19 mouse cellular contexts compared by ENCODE assay signal in genomic region chr3:146849360-146849759, GRCm38 (mm10). TPM values are rescaled to one million over a fixed set of nuclear protein-coding genes. Genes with fewer than 3 reads are reported as not detected.
DNase-seq lines count a peak whose midpoint lies in the region; TF ChIP-seq lines count a peak whose summit lies in the region.
"Had no signal": no experiment of that assay in that cellular context is flagged by ENCODE, and none has a peak within 500 bp of the region (broad histone marks: within the 10 kb centered on the region; RNA-seq: fewer than 3 reads in every experiment).

No protein-coding gene starts in this region.

- H3K27me3 ChIP-seq in CH12.LX (replicated peaks): no peaks in the 10 kb centered on the region
- H3K27me3 ChIP-seq: Patski had no signal

- no peak for TF ChIP-seq CTCF in CH12.LX (conservative IDR thresholded peaks at IDR 0.05 in 1 of 2, IDR thresholded peaks at IDR 0.05 in 1 of 2; ENCODE audit: low read depth in 2 of 2, low read length in 2 of 2)

- in situ Hi-C loops in CH12.LX (cut with MboI; ENCODE audit: low pct_ligation_motif_present, low pct_unique_long_range_greater_than_20kb, low sequenced_read_pairs): no loop called here

- TF ChIP-seq RAD21 in CH12.LX (IDR thresholded peaks at IDR 0.05; ENCODE audit: low read depth, low read length): no peak

- H3K4me2 ChIP-seq in CH12.LX (ENCODE audit: insufficient read depth, low read depth, poor library complexity, severe bottlenecking): no peak overlapping the region

- peaks cover 11 to 13% of the 10 kb centered on the region in 2 experiments; a peak in 3 of 4 replicates for H3K4me1 ChIP-seq in CH12.LX (ENCODE audit: control insufficient read depth in 1 of 2, insufficient read depth in 2 of 2)

- no peaks in the 10 kb centered on the region for H3K9me3 ChIP-seq in CH12.LX (replicated peaks; ENCODE audit: low read length)
- H3K9me3 ChIP-seq: G1E had no signal

- no peaks in the 10 kb centered on the region for H3K79me2 ChIP-seq in CH12.LX (replicated peaks; ENCODE audit: control insufficient read depth, extremely low read depth, insufficient read depth, poor library complexity, severe bottlenecking)

- peak; percentile 46 for DNase-seq in CH12.LX (ENCODE audit: extremely low read depth)
- DNase-seq in kidney, postnatal 25 days: no peak
- DNase-seq: adrenal gland, adult 2 months; adrenal gland, adult 8-10 months; adrenal gland, postnatal 10 days; adrenal gland, postnatal 14 days; adrenal gland, postnatal 25 days; adrenal gland, postnatal 36 days; B cell, adult 2 months; cerebellum, adult 11 months; cerebellum, adult 11-12 months; cerebellum, adult 18-20 months; cerebellum, adult 2 months; cerebellum, adult 8-10 months had no signal

- H3K36me3 ChIP-seq in CH12.LX (replicated peaks in 1 of 2; ENCODE audit: control insufficient read depth in 1 of 2, insufficient read depth in 1 of 2, low read length in 1 of 2): no peaks in the 10 kb centered on the region
- H3K36me3 ChIP-seq: G1E had no signal

- dilution Hi-C loops in CH12.LX (cut with MboI; ENCODE audit: extremely low pct_ligation_motif_present, extremely low pct_unique_long_range_greater_than_20kb, low sequenced_read_pairs): no loop called here

- no peak overlapping the region for H3K9ac ChIP-seq in CH12.LX (ENCODE audit: insufficient read depth, low read depth)

- no peak overlapping the region for H3K4me3 ChIP-seq in CH12.LX (replicated peaks in 1 of 3; ENCODE audit: low read depth in 2 of 3, low read length in 2 of 3, poor library complexity in 1 of 3)

- TF ChIP-seq EP300 in CH12.LX (IDR thresholded peaks at IDR 0.05; ENCODE audit: low read length): peak; percentile 87

- H3K27ac ChIP-seq in CH12.LX (ENCODE audit: insufficient read depth, low read depth): no peak overlapping the region

- TF ChIP-seq POLR2A in CH12.LX (IDR thresholded peaks at IDR 0.05; ENCODE audit: low read depth, low read length): no peak

TF ChIP-seq in CH12.LX, 34 proteins besides CTCF, POLR2A, EP300 and RAD21:
- TF ChIP-seq GABPA (IDR thresholded peaks at IDR 0.05; ENCODE audit: insufficient replicate concordance, low read depth, low read length): no peak
- TF ChIP-seq TCF12 (IDR thresholded peaks at IDR 0.05; ENCODE audit: low read depth, low read length): 0 out of 2 replicates have a peak, but pooled peaks have one; percentile 38
- no peak for TF ChIP-seq MYC (IDR thresholded peaks at IDR 0.05; ENCODE audit: low read depth, low read length)
- no peak for TF ChIP-seq MAZ (IDR thresholded peaks at IDR 0.05; ENCODE audit: low read depth, low read length)
- TF ChIP-seq USF1 (IDR thresholded peaks at IDR 0.05; ENCODE audit: low read depth, low read length): no peak
- TF ChIP-seq SMC3 (IDR thresholded peaks at IDR 0.05; ENCODE audit: low read depth, low read length): no peak
- no peak for TF ChIP-seq POLR2AphosphoS2 (IDR thresholded peaks at IDR 0.05; ENCODE audit: low read depth, low read length)
- TF ChIP-seq NRF1 (IDR thresholded peaks at IDR 0.05; ENCODE audit: low read depth, low read length): no peak
- no peak for TF ChIP-seq CHD1 (IDR thresholded peaks at IDR 0.05; ENCODE audit: low read depth, low read length)
- no peak for TF ChIP-seq ELF1 (IDR thresholded peaks at IDR 0.05; ENCODE audit: low read depth, low read length)
- TF ChIP-seq MEF2A (IDR thresholded peaks at IDR 0.05; ENCODE audit: borderline replicate concordance, low read depth, low read length): peak; percentile 68; the same call in 1 of the 2 replicates
- TF ChIP-seq PAX5 (IDR thresholded peaks at IDR 0.05; ENCODE audit: low read length): no peak
- TF ChIP-seq RCOR1 (conservative IDR thresholded peaks at IDR 0.05; ENCODE audit: low read depth, low read length): 0 out of 2 replicates have a peak, but pooled peaks have one; percentile 61
- TF ChIP-seq TBP (conservative IDR thresholded peaks at IDR 0.05; ENCODE audit: low read depth, low read length): no peak
- TF ChIP-seq UBTF (IDR thresholded peaks at IDR 0.05; ENCODE audit: low read depth, low read length): no peak
- TF ChIP-seq ZKSCAN1 (IDR thresholded peaks at IDR 0.05; ENCODE audit: borderline replicate concordance, low read depth, low read length): no peak
- no peak for TF ChIP-seq MAFK (IDR thresholded peaks at IDR 0.05; ENCODE audit: insufficient replicate concordance, low read length)
- TF ChIP-seq IRF4 (IDR thresholded peaks at IDR 0.05; ENCODE audit: low read depth, low read length): peak; percentile 95
- no peak for TF ChIP-seq USF2 (conservative IDR thresholded peaks at IDR 0.05; ENCODE audit: low read depth, low read length)
- TF ChIP-seq ZMIZ1 (IDR thresholded peaks at IDR 0.05; ENCODE audit: low read depth, low read length): no peak
- TF ChIP-seq MXI1 (IDR thresholded peaks at IDR 0.05; ENCODE audit: low read depth, low read length): no peak
- no peak for TF ChIP-seq NELFE (IDR thresholded peaks at IDR 0.05; ENCODE audit: low read depth, low read length)
- peak; percentile 89 for TF ChIP-seq JUND (conservative IDR thresholded peaks at IDR 0.05; ENCODE audit: low read depth, low read length)
- TF ChIP-seq BHLHE40 (IDR thresholded peaks at IDR 0.05; ENCODE audit: low read depth, low read length): peak; percentile 77
- no peak for TF ChIP-seq SIN3A (IDR thresholded peaks at IDR 0.05; ENCODE audit: low read length)
- TF ChIP-seq JUN (IDR thresholded peaks at IDR 0.05; ENCODE audit: insufficient read depth, low read depth, low read length): peak; percentile 87
- TF ChIP-seq ETS1 (conservative IDR thresholded peaks at IDR 0.05; ENCODE audit: low read depth, low read length): 0 out of 2 replicates have a peak, but pooled peaks have one; percentile 30
- TF ChIP-seq HCFC1 (IDR thresholded peaks at IDR 0.05; ENCODE audit: low read depth, low read length): no peak; the same call in 1 of the 2 replicates
- no peak for TF ChIP-seq ZC3H11A (IDR thresholded peaks at IDR 0.05; ENCODE audit: low read depth, low read length)
- TF ChIP-seq MAX (IDR thresholded peaks at IDR 0.05; ENCODE audit: low read length): 0 out of 2 replicates have a peak, but pooled peaks have one; percentile 25
- TF ChIP-seq CHD2 (IDR thresholded peaks at IDR 0.05; ENCODE audit: low read length): no peak
- no peak for TF ChIP-seq E2F4 (IDR thresholded peaks at IDR 0.05; ENCODE audit: insufficient replicate concordance, low read depth, low read length)
- no peak for TF ChIP-seq KAT2A (IDR thresholded peaks at IDR 0.05; ENCODE audit: insufficient replicate concordance, low read length)
- TF ChIP-seq ZNF384 (IDR thresholded peaks at IDR 0.05; ENCODE audit: low read depth, low read length): no peak
TF ChIP-seq in CH12.LX: peak in this region for 9.

RNA-seq across cellular contexts. Expression of gene Ttll7, which starts 2.8 kb away (rescaled TPM):
- total RNA-seq in CH12.LX (2012; rRNA removed) (1.9 and 3.9 TPM in 2 replicates), CH12.LX (2014; rRNA removed) (2.0 TPM in 2 replicates)
- polyA plus RNA-seq in CH12.LX (2012; ENCODE audit: insufficient read length, low read depth): 1.1 and 1.7 TPM in 2 replicates
- total RNA-seq: MEL had no signal
- polyA plus RNA-seq: activated CD4-positive, CD25-positive, alpha-beta regulatory T cell, adult 4 months; CD4-positive, CD25-positive, alpha-beta regulatory T cell, adult 4 months; G1E had no signal

RNA-seq across cellular contexts. Expression of gene Prkacb, which starts 36.6 kb away (rescaled TPM):
- 29.0 and 33.1 TPM in 2 replicates for total RNA-seq in CH12.LX (2012; rRNA removed)
- total RNA-seq in CH12.LX (2014; rRNA removed): 65.1 and 70.3 TPM in 2 replicates
- polyA plus RNA-seq in CH12.LX (2012; ENCODE audit: insufficient read length, low read depth): 61.8 and 62.1 TPM in 2 replicates
